Mouse (Mus musculus) spleen, adult 18-20 months (tissue): ENCODE results near the gene Plxdc2.
"Not testable (repeated sequence)": the region's sequence is repeated elsewhere in the genome, so short reads cannot be mapped to it uniquely, and the experiment has no call there.

Experiments used
- DNase-seq, 2 experiments: peaks; one replicate each; pipeline ENCODE4 v3.0.0; 2022; ENCODE audit warnings: mixed read lengths in 2 of 2

Gene Plxdc2

GRCm38 (mm10) chr2:16769149-16769548 is 413.0 kb downstream of the Plxdc2 start:
- DNase-seq = not testable (repeated sequence)

GRCm38 (mm10) chr2:16773398-16774113 is 417.5 kb downstream of the Plxdc2 start:
- no peak for DNase-seq

GRCm38 (mm10) chr2:16774114-16774433 is 418.0 kb downstream of the Plxdc2 start:
- DNase-seq = no peak

- no peak for DNase-seq
Observed at GRCm38 (mm10) chr2:16795283-16795682, 439.2 kb downstream of the Plxdc2 start.
